Mouse (Mus musculus) neural tube, embryonic 15.5 days (tissue): ENCODE results near the gene Kremen2. TPM values are rescaled to one million over a fixed set of nuclear protein-coding genes. Genes with fewer than 3 reads are reported as not detected.
A peak's percentile ranks its signal among the peaks of the same experiment; 100 is the strongest.

ENCODE experiments used
- ATAC-seq: fragments of 200-750 bp; cut with Nextera tagmentation; 2 replicates; pipeline ENCODE4 v1.8.0; 2017; ENCODE audit warnings: mild to moderate bottlenecking, moderate TSS enrichment, moderate library complexity; ENCODE audit not compliant: low FRiP score
- H3K27ac ChIP-seq: fragments of 300-500 bp; sonication (generic); replicated peaks from 2 replicates; pipeline ENCODE4 v1.5.1; 2015; ENCODE audit warnings: mild to moderate bottlenecking, inconsistent platforms
- H3K27me3 ChIP-seq: fragments of 300-500 bp; sonication (generic); replicated peaks from 2 replicates; pipeline ENCODE4 v1.6.1; 2015; ENCODE audit warnings: inconsistent platforms
- H3K36me3 ChIP-seq: fragments of 300-500 bp; sonication (generic); 2 replicates; pipeline ENCODE4 v1.6.1; 2015; ENCODE audit warnings: inconsistent platforms
- H3K4me1 ChIP-seq: fragments of 300-500 bp; sonication (generic); 2 replicates; pipeline ENCODE4 v1.6.1; 2015; ENCODE audit warnings: inconsistent platforms
- H3K4me2 ChIP-seq: fragments of 300-500 bp; sonication (generic); 2 replicates; pipeline ENCODE4 v1.6.1; 2015; ENCODE audit warnings: inconsistent platforms, mild to moderate bottlenecking, moderate library complexity
- H3K4me3 ChIP-seq: fragments of 300-500 bp; sonication (generic); replicated peaks from 2 replicates; pipeline ENCODE4 v1.5.1; 2015; ENCODE audit warnings: mild to moderate bottlenecking, inconsistent platforms
- H3K9ac ChIP-seq: fragments of 300-500 bp; sonication (generic); replicated peaks from 2 replicates; pipeline ENCODE4 v1.6.1; 2015; ENCODE audit warnings: mild to moderate bottlenecking, inconsistent platforms
- H3K9me3 ChIP-seq: fragments of 300-500 bp; sonication (generic); replicated peaks from 2 replicates; pipeline ENCODE4 v1.6.1; 2016; ENCODE audit warnings: inconsistent platforms
- WGBS: fragments of 180-500 bp; shearing (Covaris S2); methylation state at CpG from one replicate; pipeline ENCODE4 v1.1.7; 2015; ENCODE audit warnings: mixed read lengths; 5-methylcytosine and 5-hydroxymethylcytosine counted together
- polyA plus RNA-seq: library from polyadenylated mRNA; unstranded; fragments of >200 nt; fragmentation: Nextera tagmentation; extraction: Ambion mirVana; gene quantifications from 2 replicates; pipeline ENCODE4 v1.2.1, GENCODE M21; 2015

Kremen2 gene
- polyA plus RNA-seq, 1 experiment from 2014 or later: 1.3 TPM

- Histone ChIP-seq H3K4me2 (no peak overlapping the region), H3K27me3 (no peaks in the 10 kb centered on the region), H3K36me3 (peaks cover 95% of the 10 kb centered on the region), H3K27ac (no peak overlapping the region), H3K4me1 (no peaks in the 10 kb centered on the region), H3K4me3 (no peak overlapping the region), H3K9me3 (no peaks in the 10 kb centered on the region), H3K9ac (no peak overlapping the region)
- ATAC-seq: no peak
- 94% methylated on average over 9 of the region's 9 CpGs for WGBS
These were observed 11.9 kb upstream of the Kremen2 start for GRCm38 (mm10) chr17:23757581-23757980.

- Histone ChIP-seq H3K27me3 (no peaks in the 10 kb centered on the region), H3K9ac (no peak overlapping the region), H3K9me3 (no peaks in the 10 kb centered on the region), H3K27ac (no peak overlapping the region), H3K4me1 (no peaks in the 10 kb centered on the region), H3K4me3 (no peak overlapping the region), H3K36me3 (peaks cover 88% of the 10 kb centered on the region), H3K4me2 (no peak overlapping the region)
- no peak for ATAC-seq
- WGBS: 96% methylated on average over 13 of the region's 13 CpGs
These were observed 10.1 kb upstream of the Kremen2 start for GRCm38 (mm10) chr17:23755689-23756088.

DNA sequence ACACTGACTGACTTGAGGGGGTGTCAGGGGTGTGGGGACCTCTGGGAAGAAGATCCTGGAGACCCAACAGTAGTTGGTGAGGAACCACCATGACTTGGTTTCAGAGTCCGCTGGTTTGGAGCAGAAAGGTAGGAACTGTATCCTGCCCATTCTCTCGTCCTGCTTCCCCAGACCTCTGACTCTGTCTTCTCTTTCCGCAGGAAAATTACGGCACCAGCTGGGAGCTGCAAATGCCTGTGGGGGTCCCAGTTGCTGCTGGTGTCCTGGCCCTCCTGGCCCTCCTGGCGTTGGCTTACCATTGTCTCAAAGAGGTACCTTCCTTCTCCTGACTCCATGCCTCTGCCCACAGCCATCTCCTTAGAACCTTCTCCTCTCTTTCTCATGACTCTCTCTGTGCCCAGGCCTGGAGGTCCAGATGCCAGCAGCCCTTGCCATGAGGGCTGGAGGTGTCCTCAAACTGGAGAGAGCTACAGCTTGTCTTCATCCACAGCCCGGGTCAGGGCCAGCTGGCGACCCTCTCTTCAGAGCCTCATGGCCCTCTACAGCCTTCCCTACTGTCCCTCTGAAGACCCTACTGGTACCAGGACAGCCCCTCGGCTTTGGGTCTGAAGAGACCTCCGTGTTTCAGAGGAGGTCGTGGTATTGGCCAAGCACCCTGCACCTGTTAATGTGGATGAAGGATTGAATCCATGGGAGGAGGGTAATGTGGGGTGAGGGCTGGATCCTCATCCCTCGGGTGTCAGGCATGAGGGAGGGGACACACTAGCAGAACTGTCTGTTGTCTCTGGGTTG, 4.0 kb upstream of the Kremen2 start:
- H3K4me1 ChIP-seq: peaks cover 18% of the 10 kb centered on the region
- no peak overlapping the region for H3K9ac ChIP-seq
- no peak overlapping the region for H3K27ac ChIP-seq
- ATAC-seq: no peak
- no peaks in the 10 kb centered on the region for H3K9me3 ChIP-seq
- WGBS: 80% methylated on average over 11 of the region's 11 CpGs
- H3K4me2 ChIP-seq: peak overlapping the region; percentile 37
- H3K4me3 ChIP-seq: no peak overlapping the region
- peaks cover 33% of the 10 kb centered on the region for H3K36me3 ChIP-seq
- peaks cover 29% of the 10 kb centered on the region for H3K27me3 ChIP-seq

DNA sequence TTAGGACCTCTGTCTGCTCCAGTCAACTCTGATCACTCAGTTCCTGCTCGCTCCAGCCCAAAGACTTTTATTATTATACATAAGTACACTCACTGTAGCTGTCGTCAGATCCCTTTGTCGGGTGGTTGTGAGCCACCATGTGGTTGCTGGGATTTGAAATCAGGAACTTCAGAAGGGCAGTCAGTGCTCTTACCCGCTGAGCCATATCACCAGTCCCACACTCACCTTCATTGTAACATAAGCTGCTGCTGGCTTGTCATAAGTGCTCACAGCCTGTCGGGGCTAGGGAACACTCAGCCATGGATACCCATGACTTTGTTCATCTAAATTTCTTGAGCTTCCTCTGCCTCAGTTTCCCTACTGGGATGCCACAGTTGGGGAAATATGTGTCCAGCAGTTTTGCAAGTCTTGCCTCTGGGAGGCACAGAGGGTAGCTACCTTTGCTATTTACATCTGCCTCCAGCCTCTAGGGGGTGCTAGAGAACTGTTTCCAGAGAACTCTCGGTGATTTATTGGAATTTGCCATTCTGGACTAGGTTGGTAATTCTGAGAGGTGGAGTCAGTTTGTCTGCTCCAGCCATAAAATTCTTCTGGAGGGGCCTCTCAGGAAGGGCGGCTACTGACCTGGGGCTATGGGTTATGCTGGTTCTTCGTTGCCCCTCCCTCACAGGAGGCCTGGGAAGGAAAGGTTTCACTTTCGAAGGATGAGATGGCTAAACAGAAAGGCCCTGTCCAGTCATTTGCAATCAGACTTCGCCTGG, 3.2 kb upstream of the Kremen2 start:
- 42% methylated on average over 10 of the region's 10 CpGs for WGBS
- no peak overlapping the region for H3K27ac ChIP-seq
- no peak for ATAC-seq
- peak overlapping the region; percentile 37 for H3K4me2 ChIP-seq
- H3K9ac ChIP-seq: no peak overlapping the region
- H3K27me3 ChIP-seq: peaks cover 37% of the 10 kb centered on the region
- peaks cover 25% of the 10 kb centered on the region for H3K36me3 ChIP-seq
- no peak overlapping the region for H3K4me3 ChIP-seq
- peaks cover 19% of the 10 kb centered on the region for H3K4me1 ChIP-seq
- H3K9me3 ChIP-seq: no peaks in the 10 kb centered on the region

DNA sequence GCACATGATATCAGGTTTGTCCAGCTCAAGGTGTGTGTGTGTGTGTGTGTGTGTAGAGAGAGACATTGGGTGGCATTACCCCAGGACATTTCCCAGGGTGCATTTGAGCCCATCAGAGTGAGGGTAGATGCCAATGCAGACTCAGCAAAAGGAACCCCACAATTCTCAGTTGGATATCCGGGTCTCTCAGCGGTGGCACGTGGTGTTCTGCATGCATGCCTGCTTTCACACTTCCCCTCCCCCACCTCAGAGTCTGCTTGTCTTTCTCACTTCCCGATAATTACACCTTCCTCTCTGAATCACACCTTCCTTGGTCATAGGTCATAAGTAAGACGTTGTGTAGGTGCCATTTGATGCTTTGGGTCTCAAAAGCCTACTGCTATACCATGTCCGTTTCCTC, 2.4 kb upstream of the Kremen2 start:
- Histone ChIP-seq H3K4me1 (peaks cover 19% of the 10 kb centered on the region), H3K27me3 (peaks cover 45% of the 10 kb centered on the region), H3K27ac (no peak overlapping the region), H3K36me3 (peaks cover 17% of the 10 kb centered on the region), H3K9me3 (no peaks in the 10 kb centered on the region), H3K4me3 (no peak overlapping the region), H3K4me2 (no peak overlapping the region), H3K9ac (no peak overlapping the region)
- ATAC-seq: no peak
- WGBS: 36% methylated on average over 6 of the region's 6 CpGs

DNA sequence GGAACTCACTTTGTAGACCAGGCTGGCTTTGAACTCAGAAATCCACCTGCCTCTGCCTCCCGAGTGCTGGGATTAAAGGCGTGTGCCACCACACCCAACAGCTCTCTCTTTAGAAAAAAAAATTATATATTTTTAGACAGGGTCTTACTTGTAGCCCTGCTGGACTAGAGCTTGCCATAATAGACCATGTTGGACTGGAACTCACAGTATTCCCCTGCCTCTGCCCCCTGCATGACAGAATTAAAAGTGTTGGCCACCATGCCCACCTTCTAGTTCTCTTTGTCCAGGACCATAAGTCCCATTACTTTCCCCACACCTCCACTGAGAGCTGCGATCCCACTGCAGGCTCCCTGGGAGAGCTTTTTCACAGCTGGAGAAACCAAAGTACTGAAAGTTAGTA, 1.8 kb upstream of the Kremen2 start:
- ATAC-seq: no peak
- no peak overlapping the region for H3K4me3 ChIP-seq
- no peak overlapping the region for H3K4me2 ChIP-seq
- H3K27ac ChIP-seq: no peak overlapping the region
- H3K27me3 ChIP-seq: peaks cover 51% of the 10 kb centered on the region
- H3K4me1 ChIP-seq: peaks cover 22% of the 10 kb centered on the region
- 86% methylated on average over 3 of the region's 3 CpGs for WGBS
- peaks cover 11% of the 10 kb centered on the region for H3K36me3 ChIP-seq
- H3K9me3 ChIP-seq: no peaks in the 10 kb centered on the region
- no peak overlapping the region for H3K9ac ChIP-seq

DNA sequence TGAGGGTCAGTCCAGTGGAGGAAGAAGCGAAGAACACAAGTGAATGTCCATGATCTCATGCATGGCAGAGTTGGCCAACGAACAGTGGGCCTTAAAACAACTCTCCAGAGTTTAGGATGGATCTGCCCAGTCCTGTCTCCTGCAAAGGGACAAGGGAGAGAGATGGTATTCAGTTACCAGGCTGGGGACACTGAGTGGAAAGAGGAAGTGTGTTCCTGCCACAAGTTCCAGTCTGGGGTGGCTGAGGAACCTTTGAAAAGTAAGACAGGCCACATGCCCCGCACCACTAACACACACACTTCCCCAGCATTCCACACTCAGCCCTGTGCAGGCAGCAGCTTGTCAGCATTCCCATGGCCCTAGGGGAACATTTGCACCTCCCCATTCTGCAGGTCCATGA, 1.1 kb upstream of the Kremen2 start:
- Histone ChIP-seq H3K4me1 (peaks cover 29% of the 10 kb centered on the region), H3K9me3 (no peaks in the 10 kb centered on the region), H3K4me2 (no peak overlapping the region), H3K27me3 (peaks cover 58% of the 10 kb centered on the region), H3K4me3 (no peak overlapping the region), H3K9ac (no peak overlapping the region), H3K36me3 (peaks cover 4% of the 10 kb centered on the region), H3K27ac (no peak overlapping the region)
- 87% methylated on average over 3 of the region's 3 CpGs for WGBS
- no peak for ATAC-seq

DNA sequence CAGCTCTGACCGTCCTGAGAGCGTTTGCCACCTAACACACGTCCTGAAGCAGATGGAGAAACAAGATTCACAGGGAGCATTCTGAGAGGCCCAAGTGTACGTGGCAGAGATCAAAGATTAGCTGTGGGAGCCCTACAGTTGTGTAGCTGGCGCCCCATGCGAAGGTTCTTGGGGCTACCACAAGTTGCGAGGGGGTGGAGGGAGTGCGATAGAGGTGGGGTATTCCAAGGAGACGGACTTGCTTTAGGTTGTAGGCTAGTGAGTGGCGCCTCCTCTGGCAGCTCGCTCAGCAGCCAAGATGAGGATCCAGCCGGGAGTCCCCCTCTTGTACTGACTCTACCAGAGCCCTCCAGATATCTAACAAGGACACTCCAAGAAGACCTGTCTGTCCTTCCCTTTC, 678 bp upstream of the Kremen2 start:
- peaks cover 31% of the 10 kb centered on the region for H3K4me1 ChIP-seq
- 5% methylated on average over 12 of the region's 12 CpGs for WGBS
- no peak; the same call in 1 of the 2 replicates for ATAC-seq
- peaks cover 62% of the 10 kb centered on the region for H3K27me3 ChIP-seq
- no peaks in the 10 kb centered on the region; the same call in 1 of the 2 replicates for H3K36me3 ChIP-seq
- H3K9me3 ChIP-seq: no peaks in the 10 kb centered on the region
- H3K4me3 ChIP-seq: peak overlapping the region; percentile 41; the same call in 1 of the 2 replicates
- no peak overlapping the region for H3K9ac ChIP-seq
- H3K27ac ChIP-seq: no peak overlapping the region
- peak overlapping the region; percentile 78 for H3K4me2 ChIP-seq

DNA sequence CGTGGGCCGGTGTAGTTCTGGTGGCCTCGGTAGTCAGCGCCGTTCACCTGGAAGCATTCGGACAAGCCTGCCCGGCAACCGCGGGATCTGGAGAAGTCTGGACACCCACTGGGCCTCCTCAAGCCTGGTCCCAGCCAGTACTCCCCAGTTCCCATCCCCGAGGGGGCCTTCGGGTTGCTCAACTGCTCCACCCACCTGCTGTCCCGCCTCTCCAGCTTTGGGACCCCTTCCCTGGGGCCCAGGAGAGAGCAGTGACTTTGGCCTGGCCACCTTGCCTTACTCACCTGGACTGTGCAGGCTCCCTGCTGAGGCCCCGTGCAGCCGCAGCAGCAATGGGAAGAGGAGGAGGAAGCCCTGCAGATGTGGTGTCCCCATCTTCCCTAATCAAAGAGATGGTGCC, 982 bp downstream of the Kremen2 start:
- Histone ChIP-seq H3K27ac (no peak overlapping the region), H3K27me3 (peaks cover 70% of the 10 kb centered on the region), H3K4me1 (peaks cover 36% of the 10 kb centered on the region), H3K9me3 (no peaks in the 10 kb centered on the region), H3K9ac (no peak overlapping the region), H3K4me3 (peak overlapping the region; percentile 41; the same call in 1 of the 2 replicates), H3K36me3 (no peaks in the 10 kb centered on the region), H3K4me2 (peak overlapping the region; percentile 78)
- no peak for ATAC-seq
- WGBS: 4% methylated on average over 14 of the region's 14 CpGs

GRCm38 (mm10) chr17:23744076-23744475, 1.6 kb downstream of the Kremen2 start:
- ATAC-seq: no peak
- 13% methylated on average over 8 of the region's 8 CpGs for WGBS

DNA sequence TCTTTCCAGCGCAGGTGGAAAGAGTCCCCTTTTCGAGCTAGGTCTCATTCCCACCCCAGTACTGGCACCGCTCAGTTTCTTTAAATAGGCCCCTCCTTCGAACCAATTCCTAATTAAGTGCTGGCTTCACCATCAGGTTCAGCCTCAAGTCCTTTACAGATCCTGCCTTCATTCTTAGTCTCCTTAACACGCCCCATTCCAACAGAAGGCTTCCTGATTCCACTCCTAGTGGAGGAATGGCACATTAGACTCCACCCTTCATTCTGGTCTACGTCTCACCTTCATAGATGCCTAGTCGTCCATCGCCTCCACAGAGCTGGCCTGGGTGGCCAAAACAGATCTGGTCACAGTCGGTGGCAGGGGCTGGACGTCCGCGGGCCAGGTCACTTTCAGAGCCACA, 2.7 kb downstream of the Kremen2 start:
- Histone ChIP-seq H3K27me3 (peaks cover 68% of the 10 kb centered on the region), H3K4me1 (peaks cover 53% of the 10 kb centered on the region)

More at GRCm38 (mm10) chr17:23744076-23744475, 1.6 kb downstream of the Kremen2 start:
- no peaks in the 10 kb centered on the region for H3K9me3 ChIP-seq
- H3K9ac ChIP-seq: no peak overlapping the region
- H3K4me2 ChIP-seq: no peak overlapping the region
- H3K36me3 ChIP-seq: no peaks in the 10 kb centered on the region
- H3K27ac ChIP-seq: no peak overlapping the region
- peaks cover 70% of the 10 kb centered on the region for H3K27me3 ChIP-seq
- no peak overlapping the region for H3K4me3 ChIP-seq
- peaks cover 42% of the 10 kb centered on the region for H3K4me1 ChIP-seq

More for the DNA sequence above, 2.7 kb downstream of the Kremen2 start:
- Histone ChIP-seq H3K9ac (no peak overlapping the region), H3K4me2 (peak overlapping the region; percentile 50; the same call in 1 of the 2 replicates), H3K27ac (no peak overlapping the region), H3K9me3 (no peaks in the 10 kb centered on the region), H3K36me3 (no peaks in the 10 kb centered on the region), H3K4me3 (peak overlapping the region; percentile 29; the same call in 1 of the 2 replicates)
- WGBS: 73% methylated on average over 12 of the region's 12 CpGs
- ATAC-seq: no peak
